Mouse (Mus musculus): ENCODE measurements around the gene Ptafr.

DNA sequence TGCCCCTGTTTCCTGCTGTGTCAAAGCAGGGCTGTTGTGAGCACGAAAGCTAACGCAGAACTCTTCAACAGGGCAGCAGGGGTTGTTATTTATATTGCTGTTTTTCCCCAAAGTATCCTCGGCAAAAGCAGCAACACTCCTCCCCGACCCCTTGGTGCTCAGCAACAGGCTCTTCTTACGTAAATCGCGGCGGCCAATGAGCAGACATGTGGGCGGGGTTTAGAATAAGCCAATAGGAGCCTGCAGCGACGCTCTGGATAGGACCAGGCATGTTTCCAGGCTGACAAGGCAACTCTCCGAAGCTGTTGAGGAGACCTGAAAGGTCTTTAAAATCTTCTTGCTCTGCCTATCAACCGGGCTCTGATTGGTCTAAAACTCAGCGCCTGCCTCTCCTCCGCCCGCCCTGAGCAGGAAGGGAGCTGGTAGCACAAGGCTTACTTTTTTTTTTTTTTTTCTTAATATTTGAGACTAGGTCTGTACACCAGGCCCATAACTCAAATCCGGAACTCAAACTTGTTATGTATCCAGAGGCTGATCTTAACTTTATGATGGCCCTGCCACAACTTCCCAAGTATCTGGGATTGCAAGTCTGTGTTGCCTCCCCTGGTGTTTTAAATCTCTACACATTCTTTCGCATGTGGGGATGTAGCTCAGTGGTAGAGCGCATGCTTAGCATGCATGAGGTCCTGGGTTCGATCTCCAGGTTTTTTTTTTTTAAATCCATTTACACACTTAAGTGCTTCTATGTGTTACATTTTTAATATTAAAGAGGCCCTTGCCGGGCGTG, 48.3 kb upstream of the Ptafr start:
- TF ChIP-seq POLR2A (IDR thresholded peaks at IDR 0.05; ENCODE audit: low read depth, low read length) (peak; percentile 71; the same call in 1 of the 2 replicates), CTCF (IDR thresholded peaks at IDR 0.05; ENCODE audit: extremely low read depth, insufficient read length, insufficient replicate concordance, low read depth, low read length) (no peak)
